Mouse (Mus musculus): ENCODE data around the gene Ednra.

The Ednra gene

GRCm38 (mm10) chr8:77724046-77724930 lies at the start of gene Ednra:
Ednra (minus strand) TSS chr8:77724464.
- DNase-seq (ENCODE audit: low read depth in 2 of 2, low spot score in 2 of 2), result no peak

GRCm38 (mm10) chr8:77773831-77774230 lies 49.6 kb upstream of the Ednra start:
- DNase-seq (ENCODE audit: low read depth in 2 of 2, low spot score in 2 of 2), result no peak

- DNase-seq (ENCODE audit: low read depth in 2 of 2, low spot score in 2 of 2), result no peak
Measured at GRCm38 (mm10) chr8:77773256-77773655, 49.0 kb upstream of the Ednra start.

GRCm38 (mm10) chr8:77772210-77772886 lies 48.1 kb upstream of the Ednra start:
- DNase-seq (ENCODE audit: low read depth in 2 of 2, low spot score in 2 of 2), result no peak

GRCm38 (mm10) chr8:77770966-77771365 lies 46.7 kb upstream of the Ednra start:
- DNase-seq (ENCODE audit: low read depth in 2 of 2, low spot score in 2 of 2), result no peak

- no peak for DNase-seq (ENCODE audit: low read depth in 2 of 2, low spot score in 2 of 2)
Measured at GRCm38 (mm10) chr8:77768916-77769315, 44.7 kb upstream of the Ednra start.

- DNase-seq (ENCODE audit: low read depth in 2 of 2, low spot score in 2 of 2), result no peak
Measured at GRCm38 (mm10) chr8:77764253-77764652, 40.0 kb upstream of the Ednra start.

- DNase-seq (ENCODE audit: low read depth in 2 of 2, low spot score in 2 of 2), result no peak
Measured at GRCm38 (mm10) chr8:77762967-77763366, 38.7 kb upstream of the Ednra start.

- no peak for DNase-seq (ENCODE audit: low read depth in 2 of 2, low spot score in 2 of 2)
Measured at GRCm38 (mm10) chr8:77755441-77755840, 31.2 kb upstream of the Ednra start.

GRCm38 (mm10) chr8:77753796-77754195 lies 29.5 kb upstream of the Ednra start:
- no peak for DNase-seq (ENCODE audit: low read depth in 2 of 2, low spot score in 2 of 2)

- DNase-seq (ENCODE audit: low read depth in 2 of 2, low spot score in 2 of 2), result no peak
Measured at GRCm38 (mm10) chr8:77752041-77752440, 27.8 kb upstream of the Ednra start.

GRCm38 (mm10) chr8:77750407-77750806 lies 26.1 kb upstream of the Ednra start:
- DNase-seq (ENCODE audit: low read depth in 2 of 2, low spot score in 2 of 2), result no peak

- DNase-seq (ENCODE audit: low read depth in 2 of 2, low spot score in 2 of 2), result no peak
Measured at GRCm38 (mm10) chr8:77744476-77744875, 20.2 kb upstream of the Ednra start.

- DNase-seq (ENCODE audit: low read depth in 2 of 2, low spot score in 2 of 2), result no peak
Measured at GRCm38 (mm10) chr8:77742395-77742794, 18.1 kb upstream of the Ednra start.

GRCm38 (mm10) chr8:77741050-77741777 lies 16.9 kb upstream of the Ednra start:
- DNase-seq (ENCODE audit: low read depth in 2 of 2, low spot score in 2 of 2), result no peak

- no peak for DNase-seq (ENCODE audit: low read depth in 2 of 2, low spot score in 2 of 2)
Measured at GRCm38 (mm10) chr8:77738419-77738818, 14.2 kb upstream of the Ednra start.

- no peak for DNase-seq (ENCODE audit: low read depth in 2 of 2, low spot score in 2 of 2)
Measured at GRCm38 (mm10) chr8:77737327-77737726, 13.1 kb upstream of the Ednra start.

GRCm38 (mm10) chr8:77733792-77734191 lies 9.5 kb upstream of the Ednra start:
- no peak for DNase-seq (ENCODE audit: low read depth in 2 of 2, low spot score in 2 of 2)

GRCm38 (mm10) chr8:77732964-77733363 lies 8.7 kb upstream of the Ednra start:
- no peak for DNase-seq (ENCODE audit: low read depth in 2 of 2, low spot score in 2 of 2)

- DNase-seq (ENCODE audit: low read depth in 2 of 2, low spot score in 2 of 2), result no peak
Measured at GRCm38 (mm10) chr8:77725406-77725805, 1.1 kb upstream of the Ednra start.

GRCm38 (mm10) chr8:77723534-77724045 lies 674 bp downstream of the Ednra start:
- DNase-seq (ENCODE audit: low read depth in 2 of 2, low spot score in 2 of 2), result no peak

All from CD8-positive naive resting alpha-beta T cell, adult 2 months (primary cell).